Mouse (Mus musculus) embryonic stem cell, embryonic (primary cell): ENCODE data around the gene Nedd9.

Source experiments
- CTCF ChIA-PET, 4 experiments: fragments of 300-600 bp in 2 of 4; fragments of 350-600 bp in 2 of 4; sonication (Branson Sonifier 250); formaldehyde crosslinking; loops; one replicate each; lab custom pipeline; 2022; ENCODE audit warnings: inconsistent platforms in 2 of 4; lab: Charles Lee
- POLR2A ChIA-PET, 4 experiments: fragments of 300-600 bp in 2 of 4; fragments of 350-600 bp in 2 of 4; sonication (Branson Sonifier 250); formaldehyde crosslinking; loops; one replicate each; lab custom pipeline; 2022; ENCODE audit warnings: antibody characterized with exemption in 4 of 4, inconsistent platforms in 1 of 4; lab: Charles Lee

Nedd9 gene

DNA sequence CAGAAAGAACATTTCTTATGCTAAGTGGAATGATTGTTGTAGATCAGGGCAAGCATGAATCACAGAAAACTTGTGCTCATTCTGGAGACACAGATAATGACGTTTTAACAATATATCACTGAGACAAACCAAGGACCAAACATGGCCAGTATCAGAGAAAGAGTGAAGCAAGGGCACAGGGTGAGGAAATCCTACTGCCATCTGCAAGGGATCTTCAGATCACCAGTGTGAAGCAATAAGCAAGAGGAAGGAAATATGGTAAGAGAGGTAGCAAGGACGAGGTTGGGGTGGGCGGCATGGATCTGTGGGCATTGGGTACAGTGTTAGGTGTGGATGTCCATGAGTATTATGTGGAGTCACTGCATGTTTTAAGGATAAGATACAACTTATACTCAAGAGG lies 13.6 kb upstream of the Nedd9 start:
- POLR2A ChIA-PET, result no interaction called here
- CTCF ChIA-PET, result interaction anchor here in 1 of 4 experiments (0.7 kb wide), 1 partner anchor 16 kb away, joined by 3 read pairs; no protein-coding TSS in a partner anchor

DNA sequence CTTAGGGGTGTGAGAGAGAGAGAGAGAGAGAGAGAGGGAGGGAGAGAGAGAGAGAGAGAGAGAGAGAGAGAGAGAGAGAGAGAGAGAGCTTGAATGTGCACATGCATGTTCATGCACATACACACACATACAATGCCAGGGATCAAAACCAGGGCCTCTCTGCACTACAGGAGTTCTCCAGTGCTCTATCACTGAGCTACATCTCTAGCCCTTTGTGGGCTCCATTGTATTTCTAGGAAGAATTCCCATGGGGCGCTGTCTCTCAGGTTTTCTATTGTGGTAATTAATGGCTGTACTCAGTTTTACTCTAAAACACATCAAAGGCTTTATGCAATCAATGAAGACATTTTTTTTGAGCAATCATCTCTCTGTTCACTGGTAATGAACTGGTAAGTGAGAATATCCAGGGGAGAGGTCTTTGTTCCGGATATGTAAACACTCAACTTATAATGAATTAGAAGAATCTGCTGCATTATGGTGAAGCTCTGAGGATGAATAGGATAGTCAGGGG lies 11.5 kb upstream of the Nedd9 start:
- ChIA-PET CTCF (interaction anchor here in 2 of 4 experiments (0.7 to 1.1 kb wide), 2 partner anchors 196 to 213 kb away, joined by 3 to 4 read pairs; no protein-coding TSS in a partner anchor), POLR2A (no interaction called here)

DNA sequence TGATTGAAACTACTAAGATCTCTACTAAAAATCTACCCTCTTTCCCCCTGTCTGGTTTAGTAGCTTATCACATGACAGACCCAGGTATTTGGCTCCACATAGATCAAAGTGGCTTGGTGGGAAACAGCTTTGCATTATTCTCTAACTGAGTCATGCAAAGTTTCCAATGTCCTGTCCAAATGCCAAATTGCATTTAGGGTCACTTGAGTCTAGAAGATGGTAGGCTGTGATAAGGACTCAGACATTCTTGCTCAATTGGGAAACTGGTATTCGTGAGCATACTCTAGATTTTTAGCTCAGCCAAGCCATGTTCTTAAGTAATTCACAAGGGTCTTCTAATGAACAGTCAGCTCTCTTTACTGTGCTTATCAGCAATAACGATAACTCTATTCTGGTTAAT lies 7.5 kb upstream of the Nedd9 start:
- POLR2A ChIA-PET, result no interaction called here

DNA sequence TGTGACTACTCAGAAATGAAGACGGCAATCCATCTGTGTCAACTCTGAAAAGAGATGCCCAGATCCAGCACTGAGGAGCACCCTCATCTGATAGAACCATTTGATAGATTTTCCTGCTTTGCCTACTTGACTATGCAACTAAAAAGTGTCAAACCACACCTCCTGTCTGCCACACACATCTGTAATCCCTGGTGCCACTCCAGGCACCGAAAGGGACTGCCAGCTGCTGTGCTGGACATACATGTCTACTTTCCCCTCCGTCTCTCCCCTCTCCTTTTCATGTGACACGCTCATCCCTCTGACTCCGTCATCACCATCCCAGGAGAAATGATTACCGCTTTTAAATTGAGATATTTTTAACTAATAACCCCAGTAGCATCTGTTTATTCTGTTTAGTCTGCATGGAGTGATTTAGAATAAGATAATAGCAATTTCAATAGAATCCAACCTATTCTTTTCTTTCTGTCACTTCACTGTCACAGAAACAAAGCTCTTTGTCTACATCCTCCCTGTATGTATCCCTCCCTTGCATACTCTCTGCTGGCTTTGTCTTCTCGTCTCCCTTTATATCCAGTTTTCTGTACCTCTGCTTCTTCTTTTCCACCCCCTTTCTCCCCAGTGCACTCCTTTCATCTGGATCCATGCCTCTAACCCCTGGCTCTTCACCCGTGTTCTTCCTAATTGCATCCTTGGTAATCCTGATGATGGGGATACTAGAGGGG lies 5.0 kb upstream of the Nedd9 start:
- POLR2A ChIA-PET, result no interaction called here
- CTCF ChIA-PET, result no interaction called here

More for the DNA sequence above, 7.5 kb upstream of the Nedd9 start:
- CTCF ChIA-PET, result no interaction called here

DNA sequence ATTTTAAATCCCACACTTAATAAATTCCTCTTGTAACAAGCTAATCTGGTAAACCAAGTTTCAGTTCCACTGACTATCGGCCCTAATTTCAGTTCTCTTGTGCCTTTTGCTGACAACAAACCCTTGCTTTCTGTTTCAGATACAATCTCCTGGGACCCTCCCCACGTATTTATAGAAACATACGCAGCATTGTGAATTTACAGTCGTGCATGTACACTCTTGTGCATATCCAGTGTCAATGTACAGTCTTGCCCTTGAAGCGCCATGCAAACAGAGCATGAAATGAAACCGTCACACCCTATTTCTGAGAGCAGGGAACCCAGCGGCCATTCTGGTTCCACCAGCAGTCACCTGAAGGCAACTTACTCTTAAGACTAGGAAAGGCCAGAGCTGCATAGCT lies 4.4 kb upstream of the Nedd9 start:
- ChIA-PET POLR2A (interaction anchor here in 1 of 4 experiments (0.7 kb wide), 1 partner anchor 589 kb away, joined by 4 read pairs; no protein-coding TSS in a partner anchor), CTCF (no interaction called here)

- POLR2A ChIA-PET, result no interaction called here
- CTCF ChIA-PET, result no interaction called here
Measured at GRCm38 (mm10) chr13:41490282-41490681, 3.1 kb upstream of the Nedd9 start.

GRCm38 (mm10) chr13:41489705-41490275 lies 2.6 kb upstream of the Nedd9 start:
- POLR2A ChIA-PET, result no interaction called here
- CTCF ChIA-PET, result no interaction called here

- ChIA-PET CTCF (no interaction called here), POLR2A (no interaction called here)
Measured at GRCm38 (mm10) chr13:41487409-41487743, 214 bp upstream of the Nedd9 start.

DNA sequence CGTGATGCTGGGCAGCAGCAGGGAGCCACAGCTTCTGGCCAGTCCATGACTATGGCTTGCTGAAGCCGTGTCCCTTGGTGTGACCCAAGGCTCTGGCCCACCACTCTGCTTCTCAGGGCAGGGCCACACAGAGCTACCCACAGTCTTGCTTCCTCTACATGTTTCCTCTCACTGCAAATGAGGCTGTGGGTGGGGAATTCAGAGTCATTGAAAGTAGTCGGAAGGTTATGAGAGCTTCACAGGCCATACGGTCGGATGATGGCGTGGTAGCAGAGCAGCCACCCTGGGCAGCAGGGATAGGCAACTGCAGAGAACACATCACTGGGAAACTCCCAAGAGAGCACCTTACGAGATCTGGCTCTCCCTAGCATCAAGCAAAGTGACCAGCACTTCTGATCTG lies 3.2 kb downstream of the Nedd9 start:
- CTCF ChIA-PET, result no interaction called here
- POLR2A ChIA-PET, result no interaction called here

GRCm38 (mm10) chr13:41482408-41483011 lies 4.7 kb downstream of the Nedd9 start:
- POLR2A ChIA-PET, result no interaction called here
- CTCF ChIA-PET, result no interaction called here

DNA sequence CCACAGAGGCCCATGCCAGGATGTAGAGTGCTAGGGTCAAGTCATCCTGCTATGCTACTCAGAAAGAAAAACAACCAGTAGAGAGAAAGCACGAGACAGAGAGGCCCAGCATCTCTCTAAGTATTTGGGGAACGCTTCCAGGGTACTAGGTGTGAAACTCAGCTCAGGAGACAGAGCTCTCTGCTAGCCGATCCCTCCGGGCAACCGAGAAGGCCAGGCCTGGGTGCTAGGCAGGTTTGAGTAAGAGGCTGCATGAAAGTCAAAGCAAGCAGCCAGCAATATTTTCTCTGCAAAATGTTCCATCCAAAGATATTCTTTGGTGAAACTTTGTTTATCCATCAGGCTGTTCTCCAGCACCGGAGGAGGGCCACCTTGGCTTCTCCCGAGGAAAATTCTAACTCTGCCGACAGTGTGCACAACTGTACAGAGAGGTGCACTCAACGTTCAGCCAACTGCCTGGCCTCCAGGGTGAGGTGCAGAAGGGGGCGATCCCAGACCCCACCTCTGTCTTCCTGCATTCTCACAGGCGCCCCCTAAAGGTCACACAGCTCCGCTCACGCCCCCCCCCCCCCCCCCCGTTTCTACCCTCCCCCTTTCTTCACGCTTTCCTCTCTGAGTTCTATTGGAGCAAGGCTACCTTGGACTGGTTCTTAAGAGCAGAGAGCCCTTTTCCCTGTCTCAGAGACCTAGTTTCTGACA lies 7.3 kb downstream of the Nedd9 start:
- ChIA-PET POLR2A (no interaction called here), CTCF (interaction anchor here in 2 of 4 experiments (0.6 to 1.0 kb wide), 2 partner anchors 21 to 1356 kb away, joined by 3 to 8 read pairs; no protein-coding TSS in a partner anchor)

DNA sequence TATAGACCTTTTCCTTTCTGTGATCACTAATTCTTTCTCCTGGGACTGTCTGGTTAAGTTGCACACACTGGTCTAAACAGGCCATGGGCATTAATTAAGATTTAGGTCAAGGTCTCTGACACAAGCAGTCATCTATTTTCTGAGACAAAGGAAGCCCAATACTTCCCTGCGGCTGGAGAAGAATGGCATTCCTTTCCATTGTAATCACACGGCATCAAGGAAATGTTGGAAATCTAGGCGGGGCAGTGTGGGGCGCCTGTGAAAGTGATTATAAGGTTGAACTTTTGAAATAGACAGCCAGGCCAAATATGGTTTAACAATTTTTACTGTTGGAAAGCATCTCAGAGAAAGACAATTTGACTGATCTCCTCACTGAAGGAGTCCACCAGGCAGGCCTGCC lies 10.9 kb downstream of the Nedd9 start:
- POLR2A ChIA-PET, result interaction anchor here in 1 of 4 experiments (1.0 kb wide), 1 partner anchor 17 kb away, joined by 3 read pairs; no protein-coding TSS in a partner anchor
- CTCF ChIA-PET, result no interaction called here

DNA sequence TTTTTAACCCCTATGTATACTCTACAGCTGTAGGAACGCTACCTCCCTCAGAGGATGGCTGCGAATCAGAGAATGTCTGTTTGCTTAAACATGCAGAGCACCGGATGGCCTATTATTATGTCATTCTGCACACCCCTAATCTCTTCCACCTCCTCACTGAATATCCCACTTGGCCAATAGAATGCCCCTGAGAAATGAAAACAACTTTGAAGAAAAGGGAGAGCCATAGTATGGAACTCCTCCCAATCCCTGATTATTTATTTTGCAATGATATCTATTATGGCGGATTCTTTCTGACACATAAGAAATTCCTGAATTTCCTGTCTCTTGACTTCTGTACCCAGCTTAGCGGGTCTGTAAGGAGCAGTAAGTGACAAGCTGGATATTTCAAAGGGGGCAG lies 12.8 kb downstream of the Nedd9 start:
- CTCF ChIA-PET, result no interaction called here
- POLR2A ChIA-PET, result no interaction called here

- ChIA-PET POLR2A (no interaction called here), CTCF (no interaction called here)
Measured at GRCm38 (mm10) chr13:41473504-41473903, 13.7 kb downstream of the Nedd9 start.

GRCm38 (mm10) chr13:41472878-41473424 lies 14.2 kb downstream of the Nedd9 start:
- CTCF ChIA-PET, result no interaction called here

GRCm38 (mm10) chr13:41468277-41468676 lies 18.9 kb downstream of the Nedd9 start:
- ChIA-PET POLR2A (interaction anchor here in 1 of 4 experiments (0.6 to 0.7 kb wide), 2 partner anchors 62 to 1434 kb away, joined by 3 to 4 read pairs; no protein-coding TSS in a partner anchor), CTCF (no interaction called here)

More at GRCm38 (mm10) chr13:41472878-41473424, 14.2 kb downstream of the Nedd9 start:
- POLR2A ChIA-PET, result no interaction called here

GRCm38 (mm10) chr13:41467036-41467435 lies 20.1 kb downstream of the Nedd9 start:
- ChIA-PET POLR2A (no interaction called here), CTCF (no interaction called here)

- POLR2A ChIA-PET, result no interaction called here
- CTCF ChIA-PET, result no interaction called here
Measured at GRCm38 (mm10) chr13:41466616-41467015, 20.5 kb downstream of the Nedd9 start.

DNA sequence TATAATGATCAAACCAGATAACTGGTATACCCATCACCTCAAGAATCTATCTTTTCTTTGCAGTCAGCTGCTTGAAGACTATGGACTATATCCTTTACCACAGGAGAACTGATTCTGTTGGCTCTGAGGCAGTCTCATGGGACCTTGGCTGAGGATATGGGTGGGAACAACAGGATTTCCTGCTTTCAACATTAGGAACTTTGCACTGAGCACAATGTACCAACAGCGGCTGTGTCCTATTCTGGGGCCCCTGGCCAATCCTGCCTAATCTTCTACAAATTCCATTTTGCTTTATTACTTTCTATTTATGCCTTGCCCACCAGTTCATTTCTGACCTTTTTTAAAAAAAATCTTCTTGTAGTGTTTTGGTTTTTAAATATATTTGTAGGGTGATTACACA lies 21.0 kb downstream of the Nedd9 start:
- CTCF ChIA-PET, result no interaction called here
- POLR2A ChIA-PET, result no interaction called here
